Mouse (Mus musculus): ENCODE measurements around the gene Tekt3. TPM values are rescaled to one million over a fixed set of nuclear protein-coding genes. Genes with fewer than 3 reads are reported as not detected.

Gene Tekt3
- total RNA-seq, 1 experiment, result not detected

- no peak overlapping the region for H3K4me3 ChIP-seq (ENCODE audit: insufficient read depth in 1 of 2, low read depth in 1 of 2, low read length in 2 of 2, poor library complexity in 1 of 2, severe bottlenecking in 1 of 2)
- H3K9ac ChIP-seq (ENCODE audit: insufficient read depth, low read depth, low read length, poor library complexity, severe bottlenecking), result no peak overlapping the region
- H3K27ac ChIP-seq (ENCODE audit: insufficient read depth, low read depth, low read length, poor library complexity, severe bottlenecking), result no peak overlapping the region
- in situ Hi-C loops (cut with MboI; ENCODE audit: low sequenced_read_pairs in 2 of 2, unreplicated experiment in 2 of 2), result no loop called here
- no peak for TF ChIP-seq ZC3H11A (IDR thresholded peaks at IDR 0.05; ENCODE audit: borderline replicate concordance, low read depth, low read length)
- H3K36me3 ChIP-seq (ENCODE audit: control insufficient read depth, insufficient read depth, low read length, poor library complexity, severe bottlenecking), result no peaks in the 10 kb centered on the region
- no peaks in the 10 kb centered on the region for H3K9me3 ChIP-seq (ENCODE audit: control insufficient read depth, insufficient read depth, low read depth, low read length)
- DNase-seq (ENCODE audit: low read depth, low spot score), result no peak
- H3K4me1 ChIP-seq (ENCODE audit: control insufficient read depth in 2 of 2, insufficient read depth in 2 of 2, low read length in 2 of 2, poor library complexity in 1 of 2), result peaks cover 0 to 4% of the 10 kb centered on the region in 2 experiments; a peak in 1 of 4 replicates
Measured at GRCm38 (mm10) chr11:63090210-63090609, 28.8 kb downstream of the Tekt3 start.

- Histone ChIP-seq H3K9me3 (ENCODE audit: control insufficient read depth, insufficient read depth, low read depth, low read length) (no peaks in the 10 kb centered on the region), H3K36me3 (ENCODE audit: control insufficient read depth, insufficient read depth, low read length, poor library complexity, severe bottlenecking) (no peaks in the 10 kb centered on the region), H3K4me3 (ENCODE audit: insufficient read depth in 1 of 2, low read depth in 1 of 2, low read length in 2 of 2, poor library complexity in 1 of 2, severe bottlenecking in 1 of 2) (no peak overlapping the region), H3K4me1 (ENCODE audit: control insufficient read depth in 2 of 2, insufficient read depth in 2 of 2, low read length in 2 of 2, poor library complexity in 1 of 2) (peaks cover 0 to 4% of the 10 kb centered on the region in 2 experiments; a peak in 1 of 4 replicates), H3K27ac (ENCODE audit: insufficient read depth, low read depth, low read length, poor library complexity, severe bottlenecking) (no peak overlapping the region), H3K9ac (ENCODE audit: insufficient read depth, low read depth, low read length, poor library complexity, severe bottlenecking) (no peak overlapping the region)
- in situ Hi-C loops (cut with MboI; ENCODE audit: low sequenced_read_pairs in 2 of 2, unreplicated experiment in 2 of 2), result no loop called here
- TF ChIP-seq HCFC1 (IDR thresholded peaks at IDR 0.05; ENCODE audit: borderline replicate concordance, insufficient read depth, low read length) (no peak), MAFK (IDR thresholded peaks at IDR 0.05; ENCODE audit: insufficient read depth, low read depth, low read length) (no peak), ZNF384 (IDR thresholded peaks at IDR 0.05; ENCODE audit: low read depth, low read length) (no peak), ZC3H11A (IDR thresholded peaks at IDR 0.05; ENCODE audit: borderline replicate concordance, low read depth, low read length) (no peak), CHD2 (IDR thresholded peaks at IDR 0.05; ENCODE audit: low read depth, low read length) (no peak)
- DNase-seq (ENCODE audit: low read depth, low spot score), result no peak
Measured at GRCm38 (mm10) chr11:63090986-63091385, 29.5 kb downstream of the Tekt3 start.

- Histone ChIP-seq H3K9me3 (ENCODE audit: control insufficient read depth, insufficient read depth, low read depth, low read length) (no peaks in the 10 kb centered on the region), H3K4me3 (ENCODE audit: insufficient read depth in 1 of 2, low read depth in 1 of 2, low read length in 2 of 2, poor library complexity in 1 of 2, severe bottlenecking in 1 of 2) (no peak overlapping the region), H3K36me3 (ENCODE audit: control insufficient read depth, insufficient read depth, low read length, poor library complexity, severe bottlenecking) (no peaks in the 10 kb centered on the region), H3K4me1 (ENCODE audit: control insufficient read depth in 2 of 2, insufficient read depth in 2 of 2, low read length in 2 of 2, poor library complexity in 1 of 2) (peaks cover 0 to 4% of the 10 kb centered on the region in 2 experiments; a peak in 1 of 4 replicates), H3K27ac (ENCODE audit: insufficient read depth, low read depth, low read length, poor library complexity, severe bottlenecking) (no peak overlapping the region), H3K9ac (ENCODE audit: insufficient read depth, low read depth, low read length, poor library complexity, severe bottlenecking) (no peak overlapping the region)
- TF ChIP-seq ZNF384 (IDR thresholded peaks at IDR 0.05; ENCODE audit: low read depth, low read length) (no peak), HCFC1 (IDR thresholded peaks at IDR 0.05; ENCODE audit: borderline replicate concordance, insufficient read depth, low read length) (no peak), MAFK (IDR thresholded peaks at IDR 0.05; ENCODE audit: insufficient read depth, low read depth, low read length) (no peak), ZC3H11A (IDR thresholded peaks at IDR 0.05; ENCODE audit: borderline replicate concordance, low read depth, low read length) (no peak), CHD2 (IDR thresholded peaks at IDR 0.05; ENCODE audit: low read depth, low read length) (no peak)
- in situ Hi-C loops (cut with MboI; ENCODE audit: low sequenced_read_pairs in 2 of 2, unreplicated experiment in 2 of 2), result no loop called here
- DNase-seq (ENCODE audit: low read depth, low spot score), result no peak
Measured at GRCm38 (mm10) chr11:63092271-63092670, 30.8 kb downstream of the Tekt3 start.

- in situ Hi-C loops (cut with MboI; ENCODE audit: low sequenced_read_pairs in 2 of 2, unreplicated experiment in 2 of 2), result no loop called here
- Histone ChIP-seq H3K36me3 (ENCODE audit: control insufficient read depth, insufficient read depth, low read length, poor library complexity, severe bottlenecking) (no peaks in the 10 kb centered on the region), H3K9ac (ENCODE audit: insufficient read depth, low read depth, low read length, poor library complexity, severe bottlenecking) (no peak overlapping the region), H3K4me1 (ENCODE audit: control insufficient read depth in 2 of 2, insufficient read depth in 2 of 2, low read length in 2 of 2, poor library complexity in 1 of 2) (peaks cover 0 to 4% of the 10 kb centered on the region in 2 experiments; a peak in 1 of 4 replicates), H3K4me3 (ENCODE audit: insufficient read depth in 1 of 2, low read depth in 1 of 2, low read length in 2 of 2, poor library complexity in 1 of 2, severe bottlenecking in 1 of 2) (no peak overlapping the region), H3K27ac (ENCODE audit: insufficient read depth, low read depth, low read length, poor library complexity, severe bottlenecking) (no peak overlapping the region), H3K9me3 (ENCODE audit: control insufficient read depth, insufficient read depth, low read depth, low read length) (no peaks in the 10 kb centered on the region)
- DNase-seq (ENCODE audit: low read depth, low spot score), result no peak
- TF ChIP-seq HCFC1 (IDR thresholded peaks at IDR 0.05; ENCODE audit: borderline replicate concordance, insufficient read depth, low read length) (no peak), MAFK (IDR thresholded peaks at IDR 0.05; ENCODE audit: insufficient read depth, low read depth, low read length) (no peak), CHD2 (IDR thresholded peaks at IDR 0.05; ENCODE audit: low read depth, low read length) (no peak)
Measured at GRCm38 (mm10) chr11:63093601-63094000, 32.1 kb downstream of the Tekt3 start.

- Histone ChIP-seq H3K36me3 (ENCODE audit: control insufficient read depth, insufficient read depth, low read length, poor library complexity, severe bottlenecking) (no peaks in the 10 kb centered on the region), H3K9ac (ENCODE audit: insufficient read depth, low read depth, low read length, poor library complexity, severe bottlenecking) (no peak overlapping the region), H3K27ac (ENCODE audit: insufficient read depth, low read depth, low read length, poor library complexity, severe bottlenecking) (no peak overlapping the region), H3K9me3 (ENCODE audit: control insufficient read depth, insufficient read depth, low read depth, low read length) (no peaks in the 10 kb centered on the region), H3K4me1 (ENCODE audit: control insufficient read depth in 2 of 2, insufficient read depth in 2 of 2, low read length in 2 of 2, poor library complexity in 1 of 2) (peaks cover 0 to 4% of the 10 kb centered on the region in 2 experiments; a peak in 1 of 4 replicates), H3K4me3 (ENCODE audit: insufficient read depth in 1 of 2, low read depth in 1 of 2, low read length in 2 of 2, poor library complexity in 1 of 2, severe bottlenecking in 1 of 2) (no peak overlapping the region)
- in situ Hi-C loops (cut with MboI; ENCODE audit: low sequenced_read_pairs in 2 of 2, unreplicated experiment in 2 of 2), result no loop called here
- no peak for DNase-seq (ENCODE audit: low read depth, low spot score)
- TF ChIP-seq MAFK (IDR thresholded peaks at IDR 0.05; ENCODE audit: insufficient read depth, low read depth, low read length), result no peak
- no peak for TF ChIP-seq CHD2 (IDR thresholded peaks at IDR 0.05; ENCODE audit: low read depth, low read length)
- TF ChIP-seq HCFC1 (IDR thresholded peaks at IDR 0.05; ENCODE audit: borderline replicate concordance, insufficient read depth, low read length), result no peak
- no peak for TF ChIP-seq ZNF384 (IDR thresholded peaks at IDR 0.05; ENCODE audit: low read depth, low read length)
- no peak for TF ChIP-seq ZC3H11A (IDR thresholded peaks at IDR 0.05; ENCODE audit: borderline replicate concordance, low read depth, low read length)
Measured at GRCm38 (mm10) chr11:63094496-63094895, 33.0 kb downstream of the Tekt3 start.

Measured in ES-E14 (cell line).